Mouse (Mus musculus) inflammation-experienced regulatory T-cells, adult 6 months (primary cell): Measurements from ENCODE around the gene Prickle3. TPM values are rescaled to one million over a fixed set of nuclear protein-coding genes. Genes with fewer than 3 reads are reported as not detected.
A peak's percentile ranks its signal among the peaks of the same experiment; 100 is the strongest.
"Not testable (repeated sequence)": the region's sequence is repeated elsewhere in the genome, so short reads cannot be mapped to it uniquely, and the experiment has no call there.

Experiments
- ATAC-seq: one replicate; pipeline ENCODE4 v1.8.0; 2017
- polyA plus RNA-seq, 3 experiments: library from polyadenylated mRNA; unstranded; fragments of 100-300 nt; shearing (Covaris generic); gene quantifications; one replicate each; pipeline ENCODE4 v1.2.1; 2017

Gene Prickle3
- polyA plus RNA-seq, 3 experiments from 2014 or later = 4.6 to 8.3 (median 7.4) TPM

- ATAC-seq = no peak
These were observed 15.7 kb downstream of the Prickle3 start for GRCm38 (mm10) chrX:7672739-7673138.

GRCm38 (mm10) chrX:7673578-7674281, 16.7 kb downstream of the Prickle3 start:
- ATAC-seq = peak; percentile 38

- ATAC-seq = peak; percentile 42
These were observed 17.4 kb downstream of the Prickle3 start for GRCm38 (mm10) chrX:7674284-7675000.

- ATAC-seq = no peak
These were observed 17.9 kb downstream of the Prickle3 start for GRCm38 (mm10) chrX:7675001-7675380.

- no peak for ATAC-seq
These were observed 21.9 kb downstream of the Prickle3 start for GRCm38 (mm10) chrX:7678986-7679385.

- ATAC-seq = peak; percentile 93
These were observed 22.5 kb downstream of the Prickle3 start for GRCm38 (mm10) chrX:7679405-7680056.

GRCm38 (mm10) chrX:7680057-7680412, 23.0 kb downstream of the Prickle3 start:
- ATAC-seq = no peak

GRCm38 (mm10) chrX:7680864-7681263, 23.8 kb downstream of the Prickle3 start, which contains the start of gene Magix:
TSS of gene Magix (minus strand) at chrX:7681251.
- no peak for ATAC-seq

- no peak for ATAC-seq
These were observed 31.3 kb downstream of the Prickle3 start for GRCm38 (mm10) chrX:7688321-7688720.

GRCm38 (mm10) chrX:7690486-7690885, 33.4 kb downstream of the Prickle3 start:
- ATAC-seq = no peak

- peak; percentile 63 for ATAC-seq
These were observed 35.8 kb downstream of the Prickle3 start for GRCm38 (mm10) chrX:7692862-7693261.

GRCm38 (mm10) chrX:7696520-7696919, 39.5 kb downstream of the Prickle3 start:
- no peak for ATAC-seq

- peak; percentile 97 for ATAC-seq
These were observed 39.9 kb downstream of the Prickle3 start, which contains the start of gene Gpkow for GRCm38 (mm10) chrX:7696954-7697381. TSS of gene Gpkow (plus strand) at chrX:7697131.

- not testable (repeated sequence) for ATAC-seq
These were observed 56.7 kb downstream of the Prickle3 start for GRCm38 (mm10) chrX:7713764-7714134.

- peak; percentile 95 for ATAC-seq
These were observed 57.3 kb downstream of the Prickle3 start, which contains the start of gene Wdr45 for GRCm38 (mm10) chrX:7714135-7714899. TSS of gene Wdr45 (plus strand) at chrX:7714333.

- ATAC-seq = not testable (repeated sequence)
These were observed 59.0 kb downstream of the Prickle3 start for GRCm38 (mm10) chrX:7716058-7716457.

Other genes starting within 250 kb of the Prickle3 start
- gene Foxp3, start 83.6 kb upstream of the Prickle3 start, polyA plus RNA-seq = 10 to 100 TPM; 17.9 to 43.3 (median 29.6) TPM
- 1 to 10 TPM; 3.8 to 6.3 (median 5.2) TPM for gene Ppp1r3f, start 83.0 kb upstream of the Prickle3 start, polyA plus RNA-seq
- gene Ccdc22, start 51.7 kb upstream of the Prickle3 start, polyA plus RNA-seq = 10 to 100 TPM in 1 of 3 experiments, 1 to 10 TPM in 2; 6.3 to 12.1 (median 8.4) TPM
- gene Cacna1f, start 50.2 kb upstream of the Prickle3 start, polyA plus RNA-seq = not detected
- gene Syp, start 18.8 kb upstream of the Prickle3 start, polyA plus RNA-seq = 1 to 10 TPM; 1.8 to 7.0 (median 7.0) TPM
- gene Plp2, start 14.1 kb downstream of the Prickle3 start, polyA plus RNA-seq = 100 to 1,000 TPM; 140 to 192 (median 157) TPM
- not detected for gene Magix, start 24.0 kb downstream of the Prickle3 start, polyA plus RNA-seq
- 10 to 100 TPM; 48.0 to 54.7 (median 52.7) TPM for gene Gpkow, start 39.9 kb downstream of the Prickle3 start, polyA plus RNA-seq
- gene Wdr45, start 57.1 kb downstream of the Prickle3 start, polyA plus RNA-seq = 10 to 100 TPM; 39.0 to 53.6 (median 47.3) TPM
- not detected for gene Gm45208, start 65.0 kb downstream of the Prickle3 start, polyA plus RNA-seq
- 10 to 100 TPM; 33.2 to 42.0 (median 41.3) TPM for gene Praf2, start 71.2 kb downstream of the Prickle3 start, polyA plus RNA-seq
- gene Ccdc120, start 93.6 kb downstream of the Prickle3 start, polyA plus RNA-seq = under 1 TPM in 1 of 3 experiments, not detected in 2; 0.59 TPM
- 10 to 100 TPM; 12.6 to 15.0 (median 12.9) TPM for gene Tfe3, start 105.3 kb downstream of the Prickle3 start, polyA plus RNA-seq
- gene Gripap1, start 132.5 kb downstream of the Prickle3 start, polyA plus RNA-seq = 10 to 100 TPM; 46.3 to 91.0 (median 68.7) TPM
- 1 to 10 TPM in 1 of 3 experiments, under 1 TPM in 2; 0.43 to 1.1 (median 0.50) TPM for gene Kcnd1, start 165.0 kb downstream of the Prickle3 start, polyA plus RNA-seq
- 10 to 100 TPM; 18.2 to 34.2 (median 24.7) TPM for gene Otud5, start 184.1 kb downstream of the Prickle3 start, polyA plus RNA-seq
- gene Pim2, start 221.0 kb downstream of the Prickle3 start, polyA plus RNA-seq = 10 to 100 TPM; 29.8 to 42.0 (median 39.9) TPM
- gene Slc35a2, start 226.8 kb downstream of the Prickle3 start, polyA plus RNA-seq = 10 to 100 TPM; 18.6 to 23.6 (median 18.7) TPM
- 100 to 1,000 TPM in 1 of 3 experiments, 10 to 100 TPM in 2; 91.7 to 116 (median 99.0) TPM for gene Pqbp1, start 242.0 kb downstream of the Prickle3 start, polyA plus RNA-seq
- gene Timm17b, start 242.1 kb downstream of the Prickle3 start, polyA plus RNA-seq = 100 to 1,000 TPM; 116 to 127 (median 123) TPM